Mouse (Mus musculus) C2C12 (cell line): ENCODE results near the gene Rpsa.

Source experiments
- CEBPB ChIP-seq: IDR thresholded peaks from one replicate; pipeline ENCODE4 v1.6.1; 2011; ENCODE audit warnings: low read depth, mild to moderate bottlenecking, control low read depth, moderate library complexity
- CTCF ChIP-seq: IDR thresholded peaks from one replicate; pipeline ENCODE4 v1.5.1; 2011; ENCODE audit not compliant: control insufficient read depth, insufficient read depth, insufficient read length
- MAX ChIP-seq: IDR thresholded peaks from one replicate; pipeline ENCODE4 v1.6.1; 2011; ENCODE audit warnings: mild to moderate bottlenecking, control low read depth
- MYOG ChIP-seq: IDR thresholded peaks from one replicate; pipeline ENCODE4 v1.6.1; 2011; ENCODE audit not compliant: control insufficient read depth, insufficient read length; ENCODE audit errors: extremely low read depth
- USF1 ChIP-seq: IDR thresholded peaks from one replicate; pipeline ENCODE4 v1.6.1; 2011; ENCODE audit warnings: low read depth, mild to moderate bottlenecking, control low read depth, moderate library complexity

- TF ChIP-seq CTCF: no peak
- no peak for TF ChIP-seq MYOG
- no peak for TF ChIP-seq USF1
- no peak for TF ChIP-seq CEBPB
- TF ChIP-seq MAX: no peak
Observed at GRCm38 (mm10) chr9:120083158-120083894, 44.2 kb upstream of the Rpsa start.
